Mouse (Mus musculus) cortical plate, adult 2 months (tissue): Measurements from ENCODE around the gene Akap9.

ENCODE experiments used
- CTCF ChIP-seq: fragments of 200-500 bp; IDR thresholded peaks from 2 replicates; pipeline ENCODE4 v1.5.1; 2011; ENCODE audit warnings: mild to moderate bottlenecking, control low read depth, low read length; ENCODE audit not compliant: insufficient read depth; ENCODE audit errors: extremely low read depth
- POLR2A ChIP-seq: fragments of 200-500 bp; IDR thresholded peaks from 2 replicates; pipeline ENCODE4 v1.6.1; 2011; ENCODE audit warnings: mild to moderate bottlenecking, low read length, control low read depth; ENCODE audit not compliant: insufficient read depth; ENCODE audit errors: extremely low read depth

GRCm38 (mm10) chr5:4023186-4023585, 95.3 kb downstream of the Akap9 start:
- TF ChIP-seq CTCF: no peak
- TF ChIP-seq POLR2A: no peak
